Mouse (Mus musculus): ENCODE measurements around the gene Cbr2. TPM values are rescaled to one million over a fixed set of nuclear protein-coding genes. Genes with fewer than 3 reads are reported as not detected.
"Not testable (repeated sequence)": the region's sequence is repeated elsewhere in the genome, so short reads cannot be mapped to it uniquely, and the experiment has no call there.

The Cbr2 gene
- total RNA-seq, 2 experiments from 2014 or later, result 3.3 to 3.7 TPM

GRCm38 (mm10) chr11:120740981-120741380 is 9.1 kb upstream of the Cbr2 start:
- intact Hi-C loops (cut with DNase I), result no loop called here
- no peak for DNase-seq (ENCODE audit: extremely low spot score in 1 of 2, low spot score in 2 of 2)

- DNase-seq (ENCODE audit: extremely low spot score in 1 of 2, low spot score in 2 of 2), result no peak
- intact Hi-C loops (cut with DNase I), result no loop called here
These were observed 4.5 kb upstream of the Cbr2 start for GRCm38 (mm10) chr11:120736424-120736823.

DNA sequence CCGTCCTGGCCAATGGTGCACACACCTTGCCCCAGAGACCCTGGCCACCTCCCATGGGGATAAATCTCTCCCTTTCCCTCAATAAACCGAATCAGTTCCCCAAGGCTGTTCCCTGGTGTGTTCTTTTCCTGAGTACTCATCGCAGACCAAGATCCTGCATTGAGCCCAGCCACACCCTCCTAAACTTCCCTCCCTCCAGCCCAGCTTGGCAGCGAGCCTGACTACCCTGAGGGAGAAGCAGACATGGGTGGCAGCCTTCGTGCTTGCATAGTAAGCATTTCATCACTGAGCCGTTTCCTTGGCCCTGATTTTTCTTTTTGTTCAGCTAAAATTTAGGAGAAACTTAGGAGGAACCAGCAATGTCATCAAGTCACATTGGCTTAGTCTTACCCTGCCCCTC is 1.6 kb upstream of the Cbr2 start:
- peak in 1 of 2 experiments; percentile 65 for DNase-seq (ENCODE audit: extremely low spot score in 1 of 2, low spot score in 2 of 2)
- intact Hi-C loops (cut with DNase I), result no loop called here

DNA sequence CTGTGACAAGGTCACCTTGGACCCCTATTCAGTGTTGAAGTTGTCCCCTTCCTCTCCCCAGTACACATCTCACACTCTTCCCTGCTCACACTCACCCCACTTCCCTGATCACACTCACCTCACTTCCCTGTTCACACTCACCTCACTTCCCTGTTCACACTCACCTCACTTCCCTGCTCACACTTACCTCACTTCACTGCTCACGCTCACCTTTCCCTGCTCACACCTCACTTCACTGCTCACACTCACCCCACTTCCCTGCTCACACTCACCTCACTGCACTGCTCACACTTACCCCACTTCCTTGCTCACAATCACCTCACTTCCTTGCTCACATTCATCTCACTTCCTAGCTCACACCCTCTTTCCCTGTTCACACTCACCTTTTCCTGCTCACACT is 519 bp downstream of the Cbr2 start:
- intact Hi-C loops (cut with DNase I), result no loop called here
- no peak for DNase-seq (ENCODE audit: extremely low spot score in 1 of 2, low spot score in 2 of 2)

DNA sequence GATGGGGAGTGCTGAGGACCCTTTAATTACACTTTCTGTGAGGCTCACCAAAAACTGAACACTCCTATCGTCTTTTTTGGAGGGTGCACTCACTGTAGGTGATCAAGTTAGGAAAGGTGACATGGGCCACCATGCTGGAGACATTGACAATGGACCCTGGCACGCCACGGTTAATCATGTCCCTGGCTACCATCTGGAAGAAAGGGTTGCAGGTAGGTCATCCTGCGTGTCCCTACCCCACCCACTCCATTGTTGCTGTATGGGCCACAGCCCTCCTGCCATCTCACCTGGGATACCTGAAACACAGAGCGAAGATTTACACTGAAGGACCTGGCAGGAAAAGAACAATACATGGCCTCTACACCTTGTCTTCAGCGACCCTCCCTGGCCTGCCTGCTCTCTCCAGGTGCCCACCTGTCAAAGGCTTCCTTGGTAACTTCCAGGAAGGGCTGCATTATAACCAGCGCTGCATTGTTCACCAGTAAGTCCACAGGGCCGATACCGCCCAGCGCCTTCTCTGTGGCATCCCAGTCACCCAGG is 1.5 kb downstream of the Cbr2 start:
- DNase-seq (ENCODE audit: extremely low spot score in 1 of 2, low spot score in 2 of 2), result no peak

DNA sequence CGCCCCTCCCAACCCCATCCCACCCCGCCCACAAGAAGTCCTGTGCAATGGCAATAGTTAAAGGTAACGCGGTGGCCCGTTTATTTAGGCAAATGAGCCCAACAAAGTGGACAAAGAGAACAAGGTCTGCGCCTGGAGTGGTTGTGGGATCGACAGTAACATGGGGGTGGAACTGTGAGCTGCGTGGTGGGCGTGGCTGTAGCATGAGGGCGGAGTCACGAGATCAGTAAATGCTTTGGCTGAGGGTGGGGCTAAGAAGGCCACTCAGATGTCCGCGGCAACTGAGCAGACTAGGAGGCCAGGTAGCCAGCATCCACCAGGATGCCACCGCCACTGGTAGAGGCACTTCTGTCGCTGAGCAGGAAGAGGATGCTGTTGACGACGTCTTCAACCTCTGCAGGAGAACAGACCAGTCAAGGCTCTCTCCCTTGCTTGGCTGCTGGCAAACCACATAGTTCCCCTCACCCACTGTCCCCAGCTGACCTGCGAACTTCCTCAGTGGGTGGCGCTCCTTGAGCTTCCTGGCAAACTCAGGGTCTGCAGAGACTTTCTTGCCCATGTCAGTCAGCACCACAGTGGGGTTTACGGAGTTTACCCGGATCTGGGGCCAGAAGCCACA is 2.4 kb downstream of the Cbr2 start:
- DNase-seq (ENCODE audit: extremely low spot score in 1 of 2, low spot score in 2 of 2), result peak in 1 of 2 experiments; percentile 63

More for the DNA sequence above, 1.5 kb downstream of the Cbr2 start:
- intact Hi-C loops (cut with DNase I), result no loop called here

DNA sequence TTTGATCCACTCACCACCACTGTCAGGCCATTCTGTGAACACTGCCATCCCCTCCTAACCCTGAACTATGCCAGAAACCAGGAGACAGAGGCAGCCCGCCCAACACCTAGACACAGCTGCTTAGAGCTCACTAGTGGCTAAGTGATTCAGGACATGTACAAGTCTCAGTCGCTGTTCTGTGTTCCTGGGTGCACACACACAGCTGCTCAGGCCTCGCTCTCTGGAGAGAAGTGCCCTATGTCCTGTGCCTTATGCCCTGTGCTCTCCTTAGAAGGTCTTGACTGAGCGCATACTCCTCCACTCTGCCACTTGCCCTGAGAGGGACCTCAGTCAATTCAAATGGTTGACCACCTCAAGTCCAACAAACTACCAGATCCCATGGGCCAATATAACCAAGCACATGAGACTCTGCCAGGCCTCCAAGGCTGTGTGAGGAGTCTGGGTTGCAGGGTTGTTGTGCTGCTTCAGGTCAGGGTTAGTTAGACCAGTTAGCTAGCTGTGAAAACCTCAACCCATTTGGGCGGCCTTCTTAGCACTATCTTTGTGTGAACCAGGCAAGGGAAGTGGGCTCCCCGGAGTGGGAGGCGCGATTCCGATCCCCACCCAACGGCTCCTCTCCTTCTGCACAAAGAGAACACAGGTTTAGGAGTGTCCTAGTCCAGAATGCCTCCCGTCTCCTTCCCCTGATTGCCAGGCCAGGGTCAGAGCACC is 3.2 kb downstream of the Cbr2 start:
- no peak for DNase-seq (ENCODE audit: extremely low spot score in 1 of 2, low spot score in 2 of 2)
- intact Hi-C loops (cut with DNase I), result no loop called here

More for the DNA sequence above, 2.4 kb downstream of the Cbr2 start:
- intact Hi-C loops (cut with DNase I), result not testable (repeated sequence)

DNA sequence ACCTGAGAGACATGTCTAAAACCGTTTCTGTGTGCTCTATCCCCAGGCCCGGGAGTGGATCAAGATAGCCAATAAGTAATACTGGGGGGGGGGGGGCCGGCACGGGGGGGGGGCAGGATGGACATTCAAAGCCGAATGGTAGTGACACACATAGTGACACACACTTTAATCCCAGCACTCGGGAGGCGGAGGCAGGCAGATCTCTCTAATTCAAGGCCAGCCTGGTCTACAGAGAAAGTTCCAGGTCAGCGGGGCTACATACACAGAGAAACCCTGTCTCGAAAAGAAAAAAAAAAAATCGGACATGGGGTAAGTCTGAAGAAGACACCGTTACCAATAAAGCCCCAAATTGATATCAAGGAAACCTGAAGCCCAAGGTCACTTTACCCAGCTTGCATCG is 4.3 kb downstream of the Cbr2 start:
- DNase-seq (ENCODE audit: extremely low spot score in 1 of 2, low spot score in 2 of 2), result no peak
- intact Hi-C loops (cut with DNase I), result no loop called here

- peak; percentile 73 to 91 for DNase-seq (ENCODE audit: extremely low spot score in 1 of 2, low spot score in 2 of 2)
- intact Hi-C loops (cut with DNase I), result no loop called here
These were observed 4.8 kb downstream of the Cbr2 start, which contains the start of gene Dcxr for GRCm38 (mm10) chr11:120727169-120727527. Gene Dcxr (minus strand): TSS chr11:120727281.

GRCm38 (mm10) chr11:120726243-120727168 is 5.4 kb downstream of the Cbr2 start:
- intact Hi-C loops (cut with DNase I), result no loop called here
- DNase-seq (ENCODE audit: extremely low spot score in 1 of 2, low spot score in 2 of 2), result no peak

- no peak for DNase-seq (ENCODE audit: extremely low spot score in 1 of 2, low spot score in 2 of 2)
- intact Hi-C loops (cut with DNase I), result no loop called here
These were observed 8.4 kb downstream of the Cbr2 start for GRCm38 (mm10) chr11:120723509-120723908.

DNA sequence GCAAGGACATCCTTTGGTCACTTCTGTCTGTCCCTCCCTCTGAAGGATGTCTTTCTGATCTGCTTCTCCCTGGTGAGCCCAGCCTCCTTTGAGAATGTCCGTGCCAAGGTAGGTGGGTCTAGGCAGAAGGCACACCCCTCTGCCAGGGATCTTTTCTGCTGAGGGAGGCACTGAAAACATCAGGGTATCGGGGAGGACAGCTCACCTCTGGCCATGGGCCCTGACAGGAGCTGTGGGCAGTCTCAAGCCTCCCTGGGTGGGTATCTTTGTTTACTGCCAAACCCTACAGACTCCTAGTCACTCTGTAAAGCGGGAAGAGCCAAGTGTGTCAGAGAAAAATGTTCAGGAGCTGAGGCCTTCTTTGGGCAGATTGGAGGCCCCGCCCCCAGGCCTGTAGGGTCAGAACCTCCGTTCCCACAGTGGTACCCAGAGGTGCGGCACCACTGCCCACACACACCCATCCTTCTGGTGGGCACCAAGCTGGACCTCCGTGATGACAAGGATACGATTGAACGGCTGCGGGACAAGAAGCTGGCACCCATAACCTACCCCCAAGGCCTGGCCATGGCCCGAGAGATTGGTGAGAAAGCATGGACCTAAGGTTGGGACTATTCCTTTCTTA is 9.0 kb downstream of the Cbr2 start:
- peak in 1 of 2 experiments; percentile 28 for DNase-seq (ENCODE audit: extremely low spot score in 1 of 2, low spot score in 2 of 2)
- intact Hi-C loops (cut with DNase I), result no loop called here

GRCm38 (mm10) chr11:120722067-120722630 is 9.8 kb downstream of the Cbr2 start:
- DNase-seq (ENCODE audit: extremely low spot score in 1 of 2, low spot score in 2 of 2), result no peak
- intact Hi-C loops (cut with DNase I), result no loop called here

- intact Hi-C loops (cut with DNase I), result loop anchor here (2.0 kb wide), 1 partner anchor 55 kb away; no protein-coding TSS in a partner anchor
- peak; percentile 51 to 88 for DNase-seq (ENCODE audit: extremely low spot score in 1 of 2, low spot score in 2 of 2)
These were observed 10.5 kb downstream of the Cbr2 start, which contains the start of gene Rac3 for GRCm38 (mm10) chr11:120721124-120722066. Gene Rac3 (plus strand): TSS chr11:120721470.

DNA sequence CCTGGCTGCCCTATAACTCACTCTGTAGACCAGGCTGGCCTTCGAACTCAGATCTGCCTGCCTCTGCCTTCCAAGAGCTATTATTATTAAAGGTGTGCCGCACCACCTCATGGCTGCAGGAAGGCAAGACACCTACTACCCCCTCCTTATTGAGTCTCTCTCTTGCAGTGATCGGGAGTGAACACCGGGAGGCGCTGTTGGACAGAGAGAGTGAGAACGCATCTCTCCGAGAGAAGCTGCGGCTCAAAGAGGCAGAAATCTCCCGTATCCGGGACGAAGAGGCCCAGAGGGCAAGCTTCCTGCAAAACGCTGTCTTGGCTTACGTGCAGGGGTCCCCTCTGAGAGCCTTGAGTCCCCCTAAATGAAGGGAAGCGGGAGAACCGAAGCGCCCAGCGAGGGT is 11.5 kb downstream of the Cbr2 start:
- DNase-seq (ENCODE audit: extremely low spot score in 1 of 2, low spot score in 2 of 2), result peak; percentile 84 to 92

DNA sequence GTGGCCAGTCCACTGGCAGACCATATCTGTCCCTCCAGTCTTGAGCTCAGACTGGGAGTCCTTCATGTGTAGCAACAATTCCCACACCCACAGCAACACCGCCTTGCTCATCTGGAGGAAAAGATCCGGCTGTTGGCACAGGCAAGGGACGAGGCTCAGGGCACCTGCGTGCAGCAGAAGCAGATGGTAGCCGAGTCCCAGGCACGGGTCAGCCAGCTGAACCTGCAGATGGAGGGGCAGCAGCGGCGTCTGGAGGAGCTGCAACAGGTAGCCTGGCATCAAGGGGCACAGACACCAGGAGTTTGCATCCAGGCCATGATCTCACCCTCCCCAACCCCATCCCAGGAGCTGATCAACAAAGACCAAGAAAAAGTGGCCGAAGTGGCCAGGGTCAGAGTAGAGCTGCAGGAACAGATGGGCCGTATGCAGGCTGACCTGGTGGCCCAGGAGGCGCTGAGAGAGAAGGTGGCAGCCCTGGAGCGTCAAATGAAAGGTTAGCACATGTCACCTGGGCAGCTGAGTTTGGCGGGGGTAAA is 12.0 kb downstream of the Cbr2 start:
- intact Hi-C loops (cut with DNase I), result loop anchor here (2.0 kb wide), 1 partner anchor 57 kb away; no protein-coding TSS in a partner anchor
- DNase-seq (ENCODE audit: extremely low spot score in 1 of 2, low spot score in 2 of 2), result peak in 1 of 2 experiments; percentile 42

More for the DNA sequence above, 11.5 kb downstream of the Cbr2 start:
- intact Hi-C loops (cut with DNase I), result loop anchor here (2.0 kb wide), 1 partner anchor 56 kb away; no protein-coding TSS in a partner anchor

GRCm38 (mm10) chr11:120719242-120719641 is 12.7 kb downstream of the Cbr2 start:
- intact Hi-C loops (cut with DNase I), result no loop called here
- peak in 1 of 2 experiments; percentile 25 for DNase-seq (ENCODE audit: extremely low spot score in 1 of 2, low spot score in 2 of 2)
